Mouse (Mus musculus): ENCODE data around the gene Acadl. TPM values are rescaled to one million over a fixed set of nuclear protein-coding genes. Genes with fewer than 3 reads are reported as not detected.

Acadl gene
- polyA plus RNA-seq (2015; fragmentation: Nextera tagmentation; extraction: Ambion mirVana), result 163 and 172 TPM in 2 replicates

DNA sequence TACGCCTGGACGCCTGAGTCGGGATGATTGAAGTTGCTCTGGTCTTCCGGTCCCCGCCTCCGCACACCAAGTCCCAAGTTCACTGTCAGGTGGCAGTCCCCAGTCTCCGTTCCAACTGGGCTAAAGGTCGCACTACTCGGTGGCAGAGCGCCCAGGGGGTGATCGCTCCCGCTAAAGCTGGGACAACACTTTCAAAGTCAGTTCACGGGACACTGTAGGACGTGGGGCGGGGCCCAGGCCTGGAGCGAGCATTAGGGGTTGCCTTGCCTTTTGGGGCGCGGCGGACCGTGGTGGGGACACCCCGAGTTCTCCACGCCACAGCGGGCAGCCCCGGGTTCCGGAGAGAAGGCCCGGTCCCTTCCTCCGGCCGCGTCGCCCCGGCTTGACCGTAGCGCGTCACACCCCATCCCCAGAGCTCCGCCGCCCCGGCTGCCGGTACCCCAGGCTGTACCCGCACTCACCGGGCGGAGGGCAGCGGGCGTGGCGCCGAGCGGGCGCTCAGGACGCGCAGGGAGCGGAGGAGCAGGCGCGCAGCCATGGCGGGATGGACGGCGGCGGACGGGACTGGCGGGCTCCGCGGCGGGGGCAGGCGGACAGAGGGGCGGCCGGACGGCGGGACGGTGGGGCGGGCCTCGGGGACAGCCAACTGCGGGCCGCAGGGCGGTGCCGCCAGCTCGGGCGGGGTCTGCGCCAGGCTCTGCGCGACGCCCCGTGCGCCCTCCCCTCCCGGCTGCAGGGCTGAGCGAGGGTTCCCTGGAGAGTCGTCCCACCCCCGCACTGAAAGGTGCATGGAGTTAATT lies at the start of gene Acadl:
Acadl (minus strand) TSS at position 566 of the 800 bp plus-strand sequence.
- H3K4me2 ChIP-seq, result peak within 1 kb of the TSS; percentile 59
- H3K4me1 ChIP-seq, result peaks cover 3% of the 10 kb centered on the region; the same call in 1 of the 2 replicates
- H3K9ac ChIP-seq, result peak within 1 kb of the TSS; percentile 70
- H3K27me3 ChIP-seq (replicated peaks), result no peaks in the 10 kb centered on the region
- no peaks in the 10 kb centered on the region for H3K9me3 ChIP-seq
- H3K4me3 ChIP-seq (replicated peaks), result peak within 1 kb of the TSS; percentile 86
- peaks cover 4% of the 10 kb centered on the region; the same call in 1 of the 2 replicates for H3K36me3 ChIP-seq
- peak; percentile 96 for ATAC-seq (ENCODE audit: insufficient read depth, low FRiP score, low read depth)
- peak within 1 kb of the TSS; percentile 92 for H3K27ac ChIP-seq
- under 1% methylated on average over 74 of the region's 85 CpGs for WGBS

DNA sequence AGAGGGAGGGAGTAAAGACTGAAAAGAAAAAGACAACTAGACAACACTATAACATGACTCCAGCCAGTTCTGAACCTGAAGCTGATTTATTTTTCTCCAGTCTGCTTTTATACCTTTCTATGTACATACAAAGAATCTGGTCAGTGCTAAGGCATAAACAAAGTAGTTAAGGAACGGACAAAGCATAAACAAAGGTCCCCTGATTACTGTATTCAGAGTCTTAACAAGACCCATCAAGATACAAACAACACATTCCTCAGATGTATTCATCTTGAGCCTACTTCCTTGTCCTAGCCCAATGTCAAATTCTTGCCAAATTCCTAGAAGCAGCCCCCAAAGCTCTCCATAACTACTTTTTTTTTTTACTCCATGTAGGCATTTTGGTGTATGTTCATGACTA lies 49.2 kb upstream of the Acadl start:
- no peak overlapping the region for H3K9ac ChIP-seq
- no peaks in the 10 kb centered on the region for H3K27me3 ChIP-seq (replicated peaks)
- no peak overlapping the region for H3K4me2 ChIP-seq
- H3K36me3 ChIP-seq, result no peaks in the 10 kb centered on the region
- ATAC-seq (ENCODE audit: insufficient read depth, low FRiP score, low read depth), result no peak
- H3K4me3 ChIP-seq (replicated peaks), result no peak overlapping the region
- no peaks in the 10 kb centered on the region for H3K4me1 ChIP-seq
- 38% methylated on average over 1 of the region's 1 CpGs for WGBS
- H3K27ac ChIP-seq, result no peak overlapping the region
- H3K9me3 ChIP-seq, result no peaks in the 10 kb centered on the region

DNA sequence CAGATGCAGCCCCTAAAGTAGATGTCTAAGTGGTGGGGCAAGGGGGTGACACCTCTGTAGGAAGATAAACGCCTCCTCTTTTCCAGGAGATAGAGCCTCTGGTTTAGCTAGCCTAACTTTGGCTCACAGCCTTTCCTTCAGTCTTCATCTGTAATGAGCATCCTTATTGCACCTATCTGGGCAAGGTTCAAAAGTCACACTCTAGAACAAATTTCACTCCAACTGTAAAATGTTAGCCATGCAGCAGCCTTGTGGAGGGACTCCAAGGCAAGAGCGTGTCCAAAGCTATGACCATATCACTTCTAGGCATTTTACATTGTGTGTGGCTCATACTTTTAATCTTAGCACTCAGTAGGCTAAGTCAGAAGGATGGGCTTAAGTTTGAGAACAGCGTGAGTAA lies 39.5 kb upstream of the Acadl start:
- WGBS, result 86% methylated on average over 3 of the region's 3 CpGs
- ATAC-seq (ENCODE audit: insufficient read depth, low FRiP score, low read depth), result no peak
- H3K36me3 ChIP-seq, result no peaks in the 10 kb centered on the region
- no peak overlapping the region for H3K4me2 ChIP-seq
- no peaks in the 10 kb centered on the region for H3K4me1 ChIP-seq
- H3K4me3 ChIP-seq (replicated peaks), result no peak overlapping the region
- no peak overlapping the region for H3K9ac ChIP-seq
- no peak overlapping the region for H3K27ac ChIP-seq
- H3K27me3 ChIP-seq (replicated peaks), result no peaks in the 10 kb centered on the region
- H3K9me3 ChIP-seq, result no peaks in the 10 kb centered on the region

DNA sequence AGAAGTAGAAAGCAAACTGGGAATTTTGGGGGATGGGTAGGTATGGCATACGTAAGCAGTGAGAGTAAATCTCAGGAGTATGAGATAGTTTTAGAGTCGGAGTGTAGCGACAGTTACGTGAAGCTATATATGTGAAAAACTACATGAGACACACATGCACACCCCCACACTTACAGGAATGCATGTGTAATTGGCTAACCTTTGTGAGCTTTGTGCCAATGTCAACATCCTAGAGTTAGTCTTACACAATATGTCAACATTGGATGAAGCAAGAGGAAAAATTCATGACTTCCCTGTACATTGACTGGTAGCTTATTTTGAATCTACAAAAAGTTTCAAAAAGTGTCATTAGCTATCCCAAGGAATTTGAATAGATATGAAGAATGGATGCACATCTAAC lies 37.9 kb upstream of the Acadl start:
- no peaks in the 10 kb centered on the region for H3K9me3 ChIP-seq
- H3K4me1 ChIP-seq, result no peaks in the 10 kb centered on the region
- WGBS, result 78% methylated on average over 4 of the region's 4 CpGs
- H3K27ac ChIP-seq, result no peak overlapping the region
- H3K36me3 ChIP-seq, result no peaks in the 10 kb centered on the region
- H3K27me3 ChIP-seq (replicated peaks), result no peaks in the 10 kb centered on the region
- no peak overlapping the region for H3K9ac ChIP-seq
- H3K4me2 ChIP-seq, result no peak overlapping the region
- ATAC-seq (ENCODE audit: insufficient read depth, low FRiP score, low read depth), result peak; percentile 71; the same call in 1 of the 2 replicates
- H3K4me3 ChIP-seq (replicated peaks), result no peak overlapping the region

DNA sequence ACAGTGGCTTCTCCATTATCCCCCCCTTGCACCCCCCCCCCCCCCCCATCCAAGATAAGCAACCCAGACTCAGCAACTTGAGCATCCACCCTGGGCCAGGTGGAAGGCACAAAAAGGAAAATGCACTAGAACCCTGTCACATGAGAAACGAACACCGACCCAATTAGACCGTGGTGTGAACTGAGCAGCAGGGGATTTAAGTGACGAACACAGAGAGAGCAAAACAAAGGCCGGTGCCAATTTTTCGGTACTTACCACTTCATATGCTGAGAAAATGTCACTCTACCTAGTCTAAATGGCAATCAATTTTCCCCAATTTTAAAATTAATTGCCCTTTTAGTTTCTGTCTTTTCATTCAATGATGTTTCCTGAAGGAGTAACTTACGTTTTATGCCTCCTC lies 35.2 kb upstream of the Acadl start:
- no peak overlapping the region for H3K27ac ChIP-seq
- H3K4me1 ChIP-seq, result no peaks in the 10 kb centered on the region
- no peaks in the 10 kb centered on the region for H3K36me3 ChIP-seq
- no peak overlapping the region for H3K4me3 ChIP-seq (replicated peaks)
- H3K4me2 ChIP-seq, result no peak overlapping the region
- ATAC-seq (ENCODE audit: insufficient read depth, low FRiP score, low read depth), result no peak
- H3K27me3 ChIP-seq (replicated peaks), result no peaks in the 10 kb centered on the region
- H3K9me3 ChIP-seq, result no peaks in the 10 kb centered on the region
- H3K9ac ChIP-seq, result no peak overlapping the region
- 79% methylated on average over 7 of the region's 7 CpGs for WGBS

DNA sequence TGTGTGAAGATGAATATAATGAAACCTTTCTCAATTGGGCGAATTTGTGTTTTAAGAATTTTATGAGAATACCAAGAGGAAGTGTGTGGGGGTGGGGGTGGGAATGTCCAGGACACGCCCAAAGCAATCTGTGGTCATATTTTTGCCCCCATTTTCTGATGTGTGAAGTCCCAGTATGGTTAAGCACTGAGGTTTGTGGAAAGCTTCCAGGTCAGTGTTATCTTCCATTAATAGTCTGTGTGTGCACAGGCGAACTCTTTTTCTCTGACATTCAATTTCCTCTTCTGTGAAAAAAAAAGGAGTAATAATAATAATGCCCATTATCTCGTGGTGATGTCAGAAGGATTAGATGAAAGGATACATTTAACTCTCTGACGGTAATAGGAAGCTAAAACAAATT lies 33.5 kb upstream of the Acadl start:
- no peaks in the 10 kb centered on the region for H3K9me3 ChIP-seq
- H3K4me1 ChIP-seq, result no peaks in the 10 kb centered on the region
- H3K4me2 ChIP-seq, result peak overlapping the region; percentile 40
- ATAC-seq (ENCODE audit: insufficient read depth, low FRiP score, low read depth), result peak; percentile 40; the same call in 1 of the 2 replicates
- 40% methylated on average over 5 of the region's 5 CpGs for WGBS
- no peak overlapping the region for H3K27ac ChIP-seq
- H3K9ac ChIP-seq, result no peak overlapping the region
- H3K4me3 ChIP-seq (replicated peaks), result no peak overlapping the region
- H3K27me3 ChIP-seq (replicated peaks), result no peaks in the 10 kb centered on the region
- H3K36me3 ChIP-seq, result no peaks in the 10 kb centered on the region

DNA sequence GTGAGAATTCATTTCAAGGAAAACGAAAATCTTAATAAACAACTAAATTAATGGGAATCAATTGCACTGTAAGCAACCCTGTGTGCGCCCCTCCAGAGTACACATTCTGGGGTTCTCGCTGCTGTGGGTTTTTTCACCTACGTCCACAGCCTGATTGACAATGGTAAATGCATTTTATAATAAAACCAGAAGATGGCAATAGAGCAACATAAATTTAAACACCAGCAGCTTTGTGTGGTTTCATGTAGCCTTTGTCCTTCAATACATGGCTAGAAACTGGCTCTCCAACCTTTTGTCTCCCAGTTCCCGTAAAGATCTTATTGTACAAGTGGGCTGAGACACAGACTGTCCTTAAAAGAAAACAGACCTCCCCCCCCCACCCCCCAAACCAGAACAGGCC lies 33.0 kb upstream of the Acadl start:
- no peaks in the 10 kb centered on the region for H3K27me3 ChIP-seq (replicated peaks)
- no peaks in the 10 kb centered on the region for H3K4me1 ChIP-seq
- H3K36me3 ChIP-seq, result no peaks in the 10 kb centered on the region
- peak; percentile 75; the same call in 1 of the 2 replicates for ATAC-seq (ENCODE audit: insufficient read depth, low FRiP score, low read depth)
- no peak overlapping the region for H3K27ac ChIP-seq
- peak overlapping the region; percentile 40 for H3K4me2 ChIP-seq
- 0 out of 2 replicates have a peak overlapping the region, but pooled peaks have one; percentile 14 for H3K4me3 ChIP-seq (replicated peaks)
- no peaks in the 10 kb centered on the region for H3K9me3 ChIP-seq
- H3K9ac ChIP-seq, result no peak overlapping the region
- WGBS, result 35% methylated on average over 5 of the region's 5 CpGs

DNA sequence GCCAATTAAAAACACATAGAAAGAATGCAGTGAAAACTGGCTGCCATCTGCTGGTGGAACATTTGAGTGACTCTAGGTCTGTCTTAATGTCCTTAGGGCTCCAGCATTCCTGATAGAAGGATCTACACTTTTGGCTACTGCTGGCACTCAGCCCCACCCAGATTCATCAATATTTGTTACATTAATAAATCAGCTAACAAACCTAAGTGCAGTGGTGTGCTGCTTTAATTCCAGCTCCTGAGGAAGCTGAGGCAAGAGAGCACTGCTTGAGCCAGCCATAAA lies 32.7 kb upstream of the Acadl start:
- Histone ChIP-seq H3K4me3 (replicated peaks) (0 out of 2 replicates have a peak overlapping the region, but pooled peaks have one; percentile 14), H3K4me2 (peak overlapping the region; percentile 40), H3K9ac (no peak overlapping the region), H3K27me3 (replicated peaks) (no peaks in the 10 kb centered on the region), H3K36me3 (no peaks in the 10 kb centered on the region), H3K9me3 (no peaks in the 10 kb centered on the region), H3K27ac (no peak overlapping the region), H3K4me1 (no peaks in the 10 kb centered on the region)
- peak; percentile 76 for ATAC-seq (ENCODE audit: insufficient read depth, low FRiP score, low read depth)

DNA sequence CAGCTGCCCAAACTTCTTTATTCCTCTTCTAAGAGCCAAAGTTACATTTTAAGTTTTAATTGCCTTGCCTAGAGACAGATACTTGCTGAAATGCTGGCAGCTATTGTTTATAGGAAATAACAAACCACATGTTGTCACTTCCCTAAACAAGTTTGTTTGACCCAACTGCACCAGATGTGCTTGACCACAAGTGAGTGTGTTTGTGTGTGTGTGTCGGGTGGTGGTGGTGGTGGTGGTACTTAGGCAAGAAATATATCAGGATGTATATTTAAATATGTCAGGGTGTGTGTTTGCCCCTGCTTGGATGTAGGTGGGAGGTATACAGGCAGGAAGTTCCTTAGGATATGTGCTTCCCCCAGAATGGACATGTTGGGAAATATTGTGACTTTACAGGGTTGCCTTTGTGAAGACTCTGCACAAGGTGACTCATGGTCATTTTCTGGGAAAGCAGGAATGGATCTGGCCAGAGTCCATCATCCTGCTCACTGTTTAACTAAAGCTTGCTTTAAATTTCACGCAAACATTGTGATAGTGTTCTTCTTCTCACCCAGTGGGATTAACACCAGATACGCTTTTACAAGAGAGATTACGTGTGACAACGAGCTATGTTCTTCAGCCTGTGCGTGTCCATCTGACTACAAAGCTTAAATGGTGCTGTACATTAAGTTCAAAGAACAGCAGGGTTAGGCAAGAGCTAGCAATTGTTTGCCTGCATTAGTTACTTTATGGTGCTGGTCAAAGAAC lies 32.2 kb upstream of the Acadl start:
- H3K27me3 ChIP-seq (replicated peaks), result no peaks in the 10 kb centered on the region
- H3K27ac ChIP-seq, result no peak overlapping the region
- H3K4me2 ChIP-seq, result peak overlapping the region; percentile 13; the same call in 1 of the 2 replicates
- no peaks in the 10 kb centered on the region for H3K9me3 ChIP-seq
- WGBS, result 69% methylated on average over 6 of the region's 6 CpGs
- no peak overlapping the region for H3K9ac ChIP-seq
- no peaks in the 10 kb centered on the region for H3K36me3 ChIP-seq
- H3K4me3 ChIP-seq (replicated peaks), result no peak overlapping the region
- no peak for ATAC-seq (ENCODE audit: insufficient read depth, low FRiP score, low read depth)
- H3K4me1 ChIP-seq, result no peaks in the 10 kb centered on the region

DNA sequence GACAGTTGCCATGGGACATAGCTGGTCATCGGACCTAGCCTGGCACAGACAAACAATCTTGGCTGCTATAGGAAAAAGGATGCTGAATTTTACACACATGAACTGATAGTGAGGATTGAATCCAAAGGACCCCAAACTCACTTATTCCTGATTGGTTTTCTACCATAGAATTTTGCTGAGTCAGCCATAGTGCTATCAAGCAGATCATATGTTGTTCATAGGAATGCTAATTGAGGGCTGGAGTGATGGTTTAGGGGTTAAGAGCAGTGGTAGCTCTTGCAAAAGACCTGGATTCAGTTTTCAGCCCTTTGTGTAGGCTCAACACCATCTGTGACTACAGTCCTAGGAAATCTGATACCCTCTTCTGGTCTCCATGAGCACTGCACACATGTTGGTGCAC lies 24.1 kb upstream of the Acadl start:
- Histone ChIP-seq H3K36me3 (no peaks in the 10 kb centered on the region), H3K4me3 (replicated peaks) (no peak overlapping the region), H3K27me3 (replicated peaks) (no peaks in the 10 kb centered on the region), H3K4me2 (no peak overlapping the region), H3K9ac (no peak overlapping the region), H3K27ac (no peak overlapping the region), H3K9me3 (no peaks in the 10 kb centered on the region), H3K4me1 (no peaks in the 10 kb centered on the region)
- ATAC-seq (ENCODE audit: insufficient read depth, low FRiP score, low read depth), result no peak
- WGBS, result 97% methylated on average over 1 of the region's 1 CpGs

DNA sequence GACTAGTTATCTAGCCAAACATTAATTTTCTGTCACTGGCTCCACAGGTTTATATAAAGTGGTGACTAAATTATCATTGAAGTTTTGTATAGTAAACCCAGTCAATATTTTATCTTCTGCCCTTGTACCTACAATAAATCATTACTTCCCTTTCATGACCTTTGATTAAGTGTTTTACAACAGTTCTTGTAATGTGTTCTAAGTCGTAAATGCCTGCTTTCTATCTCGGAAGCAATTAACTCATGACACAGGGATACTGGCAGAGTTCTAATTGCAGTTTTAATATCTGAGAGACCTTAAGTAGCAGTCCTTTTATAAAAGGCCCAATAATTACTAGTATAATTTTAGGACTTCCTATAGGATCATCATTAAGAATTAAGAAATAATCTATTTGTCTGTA lies 17.1 kb upstream of the Acadl start:
- WGBS, result 61% methylated on average over 2 of the region's 2 CpGs
- no peak for ATAC-seq (ENCODE audit: insufficient read depth, low FRiP score, low read depth)
- Histone ChIP-seq H3K9me3 (no peaks in the 10 kb centered on the region), H3K36me3 (no peaks in the 10 kb centered on the region), H3K27ac (no peak overlapping the region), H3K4me1 (no peaks in the 10 kb centered on the region), H3K27me3 (replicated peaks) (no peaks in the 10 kb centered on the region), H3K4me3 (replicated peaks) (no peak overlapping the region), H3K4me2 (no peak overlapping the region), H3K9ac (no peak overlapping the region)

DNA sequence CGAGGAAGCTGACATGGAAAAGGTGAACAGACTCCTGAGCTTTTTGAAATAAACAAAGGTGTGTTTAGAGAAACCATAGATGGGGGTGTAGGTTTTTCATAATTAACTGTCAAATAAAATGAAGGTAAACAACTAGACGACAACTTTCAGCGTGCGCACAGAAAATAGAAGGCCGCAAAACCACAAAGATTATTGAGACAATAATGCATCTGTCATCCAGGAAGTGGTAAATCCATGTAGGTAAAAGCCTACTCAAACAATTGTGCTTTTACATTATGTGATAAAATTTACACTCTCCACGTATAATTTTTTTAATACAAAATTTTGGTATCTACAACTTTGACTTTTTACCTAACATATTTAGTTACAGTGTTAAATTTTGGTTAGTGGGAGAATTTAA lies 11.7 kb upstream of the Acadl start:
- no peak for ATAC-seq (ENCODE audit: insufficient read depth, low FRiP score, low read depth)
- Histone ChIP-seq H3K4me2 (no peak overlapping the region), H3K27me3 (replicated peaks) (no peaks in the 10 kb centered on the region), H3K4me1 (no peaks in the 10 kb centered on the region), H3K27ac (no peak overlapping the region), H3K4me3 (replicated peaks) (no peak overlapping the region), H3K36me3 (no peaks in the 10 kb centered on the region), H3K9me3 (no peaks in the 10 kb centered on the region), H3K9ac (no peak overlapping the region)
- 85% methylated on average over 6 of the region's 6 CpGs for WGBS

All from stomach, embryonic 15.5 days (tissue).